Mouse (Mus musculus) layer of hippocampus, postnatal 10 days (tissue): Measurements from ENCODE around the gene Arhgef15. TPM values are rescaled to one million over a fixed set of nuclear protein-coding genes. Genes with fewer than 3 reads are reported as not detected.

Experiments
- DNase-seq, 2 experiments: peaks; one replicate each; pipeline ENCODE4 v3.0.0; 2021; ENCODE audit warnings: low spot score in 2 of 2
- total RNA-seq, 2 experiments: library from RNA; stranded (reverse); gene quantifications; 2 replicates each; pipeline ENCODE4 v1.2.3; 2021

Arhgef15 gene
- total RNA-seq, 2 experiments from 2014 or later = 12.2 to 17.4 TPM

- DNase-seq = no peak
Measured at GRCm38 (mm10) chr11:68924749-68925148, 32.5 kb downstream of the Arhgef15 start.

- DNase-seq = no peak
Measured at GRCm38 (mm10) chr11:68923191-68923590, 34.1 kb downstream of the Arhgef15 start.

- DNase-seq = no peak
Measured at GRCm38 (mm10) chr11:68914566-68914965, 42.7 kb downstream of the Arhgef15 start.

GRCm38 (mm10) chr11:68911531-68912177, 45.6 kb downstream of the Arhgef15 start:
- DNase-seq = no peak

GRCm38 (mm10) chr11:68908846-68909503, 48.3 kb downstream of the Arhgef15 start:
- no peak for DNase-seq

GRCm38 (mm10) chr11:68907251-68907650, 50.0 kb downstream of the Arhgef15 start:
- no peak for DNase-seq

- DNase-seq = no peak
Measured at GRCm38 (mm10) chr11:68906461-68906790, 50.9 kb downstream of the Arhgef15 start.

- no peak for DNase-seq
Measured at GRCm38 (mm10) chr11:68905665-68906460, 51.4 kb downstream of the Arhgef15 start.

GRCm38 (mm10) chr11:68905138-68905531, 52.1 kb downstream of the Arhgef15 start:
- no peak for DNase-seq

- DNase-seq = peak; percentile 81 to 82
Measured at GRCm38 (mm10) chr11:68904375-68905137, 52.7 kb downstream of the Arhgef15 start.

GRCm38 (mm10) chr11:68903775-68904174, 53.5 kb downstream of the Arhgef15 start:
- no peak for DNase-seq

- DNase-seq = no peak
Measured at GRCm38 (mm10) chr11:68902823-68903222, 54.5 kb downstream of the Arhgef15 start.

- DNase-seq = no peak
Measured at GRCm38 (mm10) chr11:68902367-68902766, 54.9 kb downstream of the Arhgef15 start.

GRCm38 (mm10) chr11:68902047-68902364, 55.3 kb downstream of the Arhgef15 start:
- no peak for DNase-seq

- DNase-seq = peak; percentile 99
Measured at GRCm38 (mm10) chr11:68901351-68902046, 55.8 kb downstream of the Arhgef15 start, which contains the start of gene Rpl26. Gene Rpl26 (plus strand): TSS chr11:68901583.

GRCm38 (mm10) chr11:68900519-68901350, 56.5 kb downstream of the Arhgef15 start:
- no peak for DNase-seq

- no peak for DNase-seq
Measured at GRCm38 (mm10) chr11:68899815-68900214, 57.5 kb downstream of the Arhgef15 start.

GRCm38 (mm10) chr11:68898790-68899189, 58.5 kb downstream of the Arhgef15 start:
- DNase-seq = no peak

GRCm38 (mm10) chr11:68897838-68898237, 59.4 kb downstream of the Arhgef15 start:
- DNase-seq = no peak

GRCm38 (mm10) chr11:68897120-68897519, 60.2 kb downstream of the Arhgef15 start:
- no peak for DNase-seq
